Mouse (Mus musculus) hindbrain, embryonic 16.5 days (tissue): ENCODE measurements around the gene Krtcap2. TPM values are rescaled to one million over a fixed set of nuclear protein-coding genes. Genes with fewer than 3 reads are reported as not detected.
"Not testable (repeated sequence)": the region's sequence is repeated elsewhere in the genome, so short reads cannot be mapped to it uniquely, and the experiment has no call there.

ENCODE experiments used
- ATAC-seq: fragments of 200-750 bp; cut with Nextera tagmentation; 2 replicates; pipeline ENCODE4 v1.8.0; 2017; ENCODE audit warnings: moderate TSS enrichment, moderate library complexity
- H3K27ac ChIP-seq: fragments of 300-500 bp; sonication (generic); 2 replicates; pipeline ENCODE4 v1.5.1; 2014; ENCODE audit warnings: low read depth, mild to moderate bottlenecking, control low read depth, low read length, moderate library complexity
- H3K27me3 ChIP-seq: fragments of 300-500 bp; sonication (generic); replicated peaks from 2 replicates; pipeline ENCODE4 v1.6.1; 2014; ENCODE audit warnings: low read length; ENCODE audit not compliant: control insufficient read depth, insufficient read depth
- H3K36me3 ChIP-seq: fragments of 300-500 bp; sonication (generic); 2 replicates; pipeline ENCODE4 v1.6.1; 2014; ENCODE audit warnings: mild to moderate bottlenecking, low read length, moderate library complexity, mixed read lengths; ENCODE audit not compliant: control insufficient read depth, insufficient read depth
- H3K4me1 ChIP-seq: fragments of 300-500 bp; sonication (generic); 2 replicates; pipeline ENCODE4 v1.6.1; 2014; ENCODE audit warnings: low read depth, low read length; ENCODE audit not compliant: control insufficient read depth, insufficient read depth
- H3K4me2 ChIP-seq: fragments of 300-500 bp; sonication (generic); 2 replicates; pipeline ENCODE4 v1.6.1; 2014; ENCODE audit warnings: mild to moderate bottlenecking, low read length, control low read depth, moderate library complexity
- H3K4me3 ChIP-seq: fragments of 300-500 bp; sonication (generic); 2 replicates; pipeline ENCODE4 v1.5.1; 2014; ENCODE audit warnings: mild to moderate bottlenecking, low read length, control low read depth, moderate library complexity
- H3K9ac ChIP-seq: fragments of 300-500 bp; sonication (generic); 2 replicates; pipeline ENCODE4 v1.6.1; 2014; ENCODE audit warnings: low read depth, mild to moderate bottlenecking, control low read depth, low read length, moderate library complexity
- H3K9me3 ChIP-seq: fragments of 300-500 bp; sonication (generic); 2 replicates; pipeline ENCODE4 v1.6.1; 2014; ENCODE audit warnings: mild to moderate bottlenecking, low read length, moderate library complexity; ENCODE audit not compliant: control insufficient read depth
- WGBS: fragments of 180-500 bp; shearing (Covaris S2); extraction: QIAGEN DNeasy Blood & Tissue Kit; methylation state at CpG from one replicate; pipeline ENCODE4 v1.1.7; 2014; 5-methylcytosine and 5-hydroxymethylcytosine counted together
- polyA plus RNA-seq: library from polyadenylated mRNA; unstranded; fragments of >200 nt; fragmentation: Nextera tagmentation; extraction: Ambion mirVana; gene quantifications from 2 replicates; pipeline ENCODE4 v1.2.1, GENCODE M21; 2015

The Krtcap2 gene
- polyA plus RNA-seq, 1 experiment from 2014 or later, result 227 TPM

DNA sequence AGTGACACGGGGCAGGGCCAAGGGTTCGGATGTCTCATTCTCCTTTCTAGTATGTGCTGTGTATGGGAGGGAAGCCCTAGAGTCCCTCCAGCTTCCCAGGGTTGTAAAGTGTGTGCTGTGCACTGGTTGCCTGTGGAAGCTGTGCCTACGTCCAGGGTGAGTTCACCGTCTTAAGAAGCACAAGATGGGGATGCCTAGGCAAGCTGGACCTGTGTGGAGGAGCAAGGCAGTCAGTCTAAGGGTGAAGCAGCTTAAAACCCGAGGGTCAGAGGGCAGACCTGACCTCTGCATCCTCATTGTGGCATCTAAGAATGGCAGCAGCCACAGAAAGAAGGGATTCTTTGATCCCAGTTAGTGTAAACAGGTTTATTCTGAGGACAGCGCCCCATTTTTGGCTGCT lies 37.0 kb upstream of the Krtcap2 start:
- H3K36me3 ChIP-seq, result peaks cover 38% of the 10 kb centered on the region
- H3K4me2 ChIP-seq, result no peak overlapping the region
- no peak overlapping the region for H3K9ac ChIP-seq
- peaks cover 9% of the 10 kb centered on the region for H3K4me1 ChIP-seq
- no peaks in the 10 kb centered on the region for H3K9me3 ChIP-seq
- H3K27ac ChIP-seq, result no peak overlapping the region
- ATAC-seq, result no peak
- no peak overlapping the region for H3K4me3 ChIP-seq
- no peaks in the 10 kb centered on the region for H3K27me3 ChIP-seq
- WGBS, result 89% methylated on average over 6 of the region's 6 CpGs

DNA sequence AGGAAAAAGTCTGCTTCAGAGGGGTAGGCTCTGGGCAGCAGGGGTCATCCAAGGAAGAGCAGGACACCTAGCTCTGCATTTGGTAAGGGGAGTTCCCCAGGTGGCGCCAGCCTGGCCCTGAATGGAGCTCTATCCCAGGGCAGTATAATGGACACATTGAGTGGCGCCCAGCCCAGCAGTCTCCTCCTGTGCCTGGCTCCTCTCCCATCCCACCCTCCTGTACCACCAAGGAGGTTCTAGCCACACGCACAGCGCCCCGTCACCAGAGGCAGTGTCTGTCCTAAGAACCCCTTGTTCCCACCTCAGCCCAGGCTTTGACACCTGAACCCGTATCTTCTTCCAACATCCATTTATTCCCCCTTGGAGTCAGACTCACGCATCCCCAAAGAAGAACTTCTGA lies 36.0 kb upstream of the Krtcap2 start:
- 92% methylated on average over 7 of the region's 7 CpGs for WGBS
- peaks cover 10% of the 10 kb centered on the region for H3K4me1 ChIP-seq
- no peak overlapping the region for H3K9ac ChIP-seq
- H3K27me3 ChIP-seq, result no peaks in the 10 kb centered on the region
- no peak overlapping the region for H3K4me2 ChIP-seq
- no peak overlapping the region for H3K4me3 ChIP-seq
- ATAC-seq, result no peak
- no peaks in the 10 kb centered on the region for H3K9me3 ChIP-seq
- no peak overlapping the region for H3K27ac ChIP-seq
- peaks cover 38% of the 10 kb centered on the region for H3K36me3 ChIP-seq

DNA sequence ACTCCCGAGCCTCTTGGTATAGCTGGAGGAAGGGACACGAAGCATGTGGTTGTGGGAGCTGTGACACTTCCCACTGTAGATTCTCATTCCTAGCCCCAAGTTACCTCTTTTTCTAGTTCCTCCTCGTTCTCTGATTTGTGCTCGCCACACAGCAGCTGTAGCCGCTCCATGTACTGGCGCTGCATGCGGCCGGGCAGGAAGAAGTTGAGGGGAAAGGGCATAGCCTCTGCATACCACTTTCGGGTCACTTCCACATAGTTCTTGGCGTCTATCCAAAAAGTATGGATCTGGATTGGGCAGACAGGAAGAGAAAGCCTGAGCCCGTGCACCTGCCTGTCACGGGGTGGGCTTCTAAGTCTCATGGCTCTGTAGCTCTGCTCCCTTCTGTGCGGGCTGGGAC lies 35.6 kb upstream of the Krtcap2 start:
- Histone ChIP-seq H3K9me3 (no peaks in the 10 kb centered on the region), H3K36me3 (peaks cover 38% of the 10 kb centered on the region), H3K9ac (no peak overlapping the region), H3K27ac (no peak overlapping the region), H3K4me2 (no peak overlapping the region), H3K27me3 (no peaks in the 10 kb centered on the region), H3K4me1 (peaks cover 14% of the 10 kb centered on the region), H3K4me3 (no peak overlapping the region)
- 80% methylated on average over 13 of the region's 13 CpGs for WGBS
- no peak for ATAC-seq

DNA sequence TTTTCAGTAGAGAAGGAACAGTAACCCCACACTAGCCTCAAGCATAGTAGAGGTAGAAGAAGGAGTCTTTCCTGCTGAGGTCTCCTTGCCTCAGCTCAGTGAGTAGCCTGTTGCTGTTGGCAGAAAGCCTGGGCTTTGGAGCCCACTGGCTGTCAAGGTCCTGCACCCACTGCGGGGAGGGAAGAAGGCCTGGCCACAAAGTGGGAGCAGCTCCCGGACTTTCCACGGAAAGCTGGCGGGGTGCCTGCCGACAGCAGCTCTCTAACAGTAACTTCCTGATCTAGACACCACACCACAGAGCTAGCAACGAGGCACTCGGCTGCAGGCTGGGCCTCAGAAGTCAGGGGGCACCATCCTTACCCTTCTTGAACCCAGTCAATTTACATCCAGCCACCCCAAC lies 35.0 kb upstream of the Krtcap2 start:
- Histone ChIP-seq H3K4me1 (peaks cover 20% of the 10 kb centered on the region), H3K9ac (no peak overlapping the region), H3K4me2 (no peak overlapping the region), H3K27ac (no peak overlapping the region), H3K36me3 (peaks cover 37% of the 10 kb centered on the region), H3K4me3 (no peak overlapping the region), H3K9me3 (no peaks in the 10 kb centered on the region), H3K27me3 (no peaks in the 10 kb centered on the region)
- no peak for ATAC-seq
- WGBS, result 71% methylated on average over 7 of the region's 7 CpGs

DNA sequence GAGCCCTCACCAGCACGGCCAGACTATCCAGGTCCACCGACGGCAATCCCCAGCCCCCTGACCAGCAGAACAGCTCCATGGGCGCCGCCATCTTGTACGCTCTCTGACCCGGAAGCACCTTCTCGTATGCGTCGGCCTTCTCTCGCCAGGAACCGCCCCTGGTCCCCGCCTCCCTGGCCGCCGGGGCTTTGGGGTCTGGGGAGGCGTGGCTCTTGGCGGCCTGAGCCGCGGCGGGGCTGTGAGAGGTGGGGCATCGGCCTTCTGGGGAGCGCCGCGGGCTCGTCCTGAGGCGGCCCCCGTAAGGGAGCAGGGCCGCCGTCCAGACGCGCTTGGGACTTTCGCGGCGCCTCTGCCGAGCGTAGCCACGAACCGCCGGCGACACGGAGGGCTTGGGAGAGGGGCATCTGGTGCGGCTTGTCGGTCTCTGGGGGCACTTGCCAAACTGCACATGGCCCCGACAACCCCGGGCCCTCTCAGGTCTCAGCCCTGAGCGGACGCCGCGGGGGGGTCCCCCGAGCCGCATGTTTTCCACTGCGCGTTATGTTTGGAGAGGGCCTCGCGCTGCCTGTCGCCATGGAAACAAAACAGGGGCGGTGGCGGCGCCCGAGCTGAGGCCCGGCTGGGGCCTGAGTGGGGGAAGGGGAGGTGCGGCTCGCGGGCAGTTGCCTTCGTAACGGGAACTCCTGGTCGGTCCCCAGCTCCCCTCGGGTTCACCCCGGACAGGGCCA lies 31.8 kb upstream of the Krtcap2 start:
- under 1% methylated on average over 64 of the region's 69 CpGs for WGBS
- peaks cover 25% of the 10 kb centered on the region for H3K4me1 ChIP-seq
- H3K4me3 ChIP-seq, result peak overlapping the region; percentile 89
- peak overlapping the region; percentile 99 for H3K27ac ChIP-seq
- peaks cover 11% of the 10 kb centered on the region for H3K36me3 ChIP-seq
- H3K9ac ChIP-seq, result peak overlapping the region; percentile 86
- no peaks in the 10 kb centered on the region for H3K9me3 ChIP-seq
- H3K4me2 ChIP-seq, result peak overlapping the region; percentile 60
- H3K27me3 ChIP-seq, result no peaks in the 10 kb centered on the region
- ATAC-seq, result peak; percentile 90

DNA sequence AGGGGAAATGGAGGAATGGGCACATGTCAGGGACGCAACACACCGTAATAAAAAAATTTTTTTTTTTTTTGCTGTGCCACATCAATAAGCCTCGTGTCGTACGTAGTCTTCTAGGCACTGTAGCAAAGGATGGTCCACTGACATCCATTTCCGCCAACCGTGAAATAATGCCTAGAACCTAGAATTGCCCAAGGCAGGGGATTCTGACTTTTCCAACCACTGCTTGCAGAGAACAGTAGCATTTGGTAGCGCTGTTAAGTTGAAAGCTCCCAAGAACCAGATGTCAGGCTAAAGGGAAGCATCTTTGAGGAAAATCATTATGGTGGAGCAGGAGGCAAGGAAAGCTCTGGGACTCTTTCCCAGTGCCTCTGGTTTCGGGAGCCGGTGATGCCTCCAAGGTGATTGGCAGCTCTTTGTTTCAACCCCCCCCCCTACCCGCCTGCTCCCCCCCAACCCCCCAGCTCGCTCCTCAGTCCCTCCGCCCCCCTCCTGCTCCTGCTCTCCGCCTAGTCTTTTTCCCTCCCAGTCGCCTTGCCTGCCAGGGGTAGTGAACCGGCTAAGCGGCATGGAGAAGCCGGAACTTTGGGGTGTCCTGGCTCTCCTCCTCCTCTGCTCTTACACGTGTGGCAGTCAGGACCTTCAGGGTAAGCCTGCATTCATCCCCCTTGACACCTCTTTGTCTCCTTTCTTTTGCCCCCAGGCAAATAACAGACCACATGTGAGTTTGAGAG lies 30.9 kb upstream of the Krtcap2 start, which contains the start of gene Thbs3:
TSS of gene Thbs3 (plus strand) at position 500 of the 731 bp plus-strand sequence.
- peak within 1 kb of the TSS; percentile 86 for H3K9ac ChIP-seq
- peak within 1 kb of the TSS; percentile 89 for H3K4me3 ChIP-seq
- no peaks in the 10 kb centered on the region for H3K27me3 ChIP-seq
- no peak; the same call in 1 of the 2 replicates for ATAC-seq
- 1% methylated on average over 17 of the region's 19 CpGs for WGBS
- peaks cover 25% of the 10 kb centered on the region for H3K4me1 ChIP-seq
- H3K4me2 ChIP-seq, result peak within 1 kb of the TSS; percentile 60
- peaks cover 3% of the 10 kb centered on the region; the same call in 1 of the 2 replicates for H3K36me3 ChIP-seq
- H3K9me3 ChIP-seq, result no peaks in the 10 kb centered on the region
- H3K27ac ChIP-seq, result peak within 1 kb of the TSS; percentile 99

DNA sequence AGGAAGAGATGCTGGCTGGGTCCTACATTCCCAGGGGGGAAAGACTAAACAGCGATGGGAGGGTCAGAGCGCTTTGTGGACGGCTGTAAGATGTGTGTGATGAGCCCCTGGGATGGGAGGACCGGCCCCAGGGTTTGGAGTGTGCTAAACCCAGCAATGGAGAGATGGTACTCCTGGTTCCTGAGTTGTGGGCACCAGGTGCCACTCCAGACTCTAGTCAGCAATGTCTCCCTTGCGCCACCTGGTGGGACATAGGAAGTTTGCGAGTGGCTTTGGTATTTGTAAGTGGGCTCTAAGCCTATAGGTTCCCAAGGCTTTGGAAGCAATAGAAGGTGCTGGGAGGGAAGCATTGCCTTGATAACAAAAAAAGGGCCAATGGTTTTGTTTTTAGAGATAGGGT lies 29.9 kb upstream of the Krtcap2 start:
- Histone ChIP-seq H3K9me3 (no peaks in the 10 kb centered on the region), H3K4me3 (peak overlapping the region; percentile 89), H3K27me3 (no peaks in the 10 kb centered on the region), H3K4me2 (peak overlapping the region; percentile 60), H3K9ac (peak overlapping the region; percentile 68), H3K27ac (peak overlapping the region; percentile 99), H3K36me3 (no peaks in the 10 kb centered on the region), H3K4me1 (peaks cover 25% of the 10 kb centered on the region)
- peak; percentile 53 for ATAC-seq
- 0% methylated on average over 6 of the region's 6 CpGs for WGBS

DNA sequence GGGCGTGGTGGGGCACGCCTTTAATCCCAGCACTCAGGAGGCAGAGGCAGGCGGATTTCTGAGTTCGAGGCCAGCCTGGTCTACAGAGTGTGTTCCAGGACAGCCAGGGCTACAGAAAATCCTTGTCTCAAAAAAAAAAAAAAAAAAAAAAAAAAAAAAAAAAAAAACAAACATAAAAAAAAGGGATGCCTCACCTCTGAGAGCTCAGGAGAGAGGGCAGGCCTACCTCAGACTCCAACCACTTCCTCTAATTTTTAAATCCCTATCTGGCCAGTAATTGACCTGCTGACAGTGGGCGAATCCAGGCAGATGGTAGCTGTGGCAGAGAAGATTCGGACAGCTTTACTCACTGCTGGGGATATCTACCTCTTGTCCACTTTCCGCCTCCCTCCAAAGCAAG lies 29.4 kb upstream of the Krtcap2 start:
- WGBS, result 72% methylated on average over 7 of the region's 7 CpGs
- not testable (repeated sequence) for H3K27me3 ChIP-seq, H3K36me3 ChIP-seq, H3K9ac ChIP-seq, H3K4me2 ChIP-seq, H3K9me3 ChIP-seq, ATAC-seq, H3K4me3 ChIP-seq, H3K27ac ChIP-seq
- peaks cover 25% of the 10 kb centered on the region for H3K4me1 ChIP-seq

DNA sequence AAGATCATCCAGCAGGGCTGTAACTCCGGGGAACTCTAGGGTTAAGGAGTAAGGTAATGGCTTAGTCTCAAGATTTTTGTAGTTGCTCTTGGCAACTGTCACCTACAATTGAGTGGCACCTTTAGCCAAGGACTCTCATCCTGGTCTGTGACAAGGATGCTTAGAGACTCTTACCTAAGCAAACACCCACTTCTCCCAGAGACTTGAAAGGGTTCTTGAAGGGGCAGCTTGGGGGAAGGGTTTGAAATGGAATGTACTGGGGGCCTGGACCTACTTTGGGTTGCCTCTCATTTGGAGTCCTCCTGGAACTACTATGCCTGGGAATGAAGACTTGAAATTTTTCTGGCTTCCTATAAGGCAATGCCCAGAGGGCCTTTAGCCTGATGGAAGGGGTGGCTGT lies 27.5 kb upstream of the Krtcap2 start:
- H3K4me1 ChIP-seq, result peaks cover 16% of the 10 kb centered on the region
- no peaks in the 10 kb centered on the region for H3K27me3 ChIP-seq
- H3K4me3 ChIP-seq, result no peak overlapping the region
- H3K36me3 ChIP-seq, result no peaks in the 10 kb centered on the region; the same call in 1 of the 2 replicates
- no peaks in the 10 kb centered on the region for H3K9me3 ChIP-seq
- no peak overlapping the region; the same call in 1 of the 2 replicates for H3K9ac ChIP-seq
- no peak overlapping the region for H3K27ac ChIP-seq
- no peak for ATAC-seq
- 77% methylated on average over 1 of the region's 1 CpGs for WGBS
- no peak overlapping the region for H3K4me2 ChIP-seq
